Mouse (Mus musculus) neural tube, embryonic 11.5 days (tissue): ENCODE results near the gene Fam171a1. TPM values are rescaled to one million over a fixed set of nuclear protein-coding genes. Genes with fewer than 3 reads are reported as not detected.
"Not testable (repeated sequence)": the region's sequence is repeated elsewhere in the genome, so short reads cannot be mapped to it uniquely, and the experiment has no call there.

Experiments used
- ATAC-seq: fragments of 200-750 bp; cut with Nextera tagmentation; 2 replicates; pipeline ENCODE4 v1.8.0; 2017; ENCODE audit warnings: moderate number of reproducible peaks, mild to moderate bottlenecking, moderate TSS enrichment, moderate library complexity; ENCODE audit not compliant: insufficient read depth, low FRiP score, low TSS enrichment
- DNase-seq: peaks from one replicate; pipeline ENCODE4 v3.0.0-alpha.2; 2015; ENCODE audit warnings: low spot score
- H3K27ac ChIP-seq: fragments of 300-500 bp; sonication (generic); 2 replicates; pipeline ENCODE4 v1.5.1; 2014; ENCODE audit warnings: low read depth, mild to moderate bottlenecking, low read length
- H3K27me3 ChIP-seq: fragments of 300-500 bp; sonication (generic); 2 replicates; pipeline ENCODE4 v1.6.1; 2014; ENCODE audit warnings: mild to moderate bottlenecking, low read length, mixed read lengths; ENCODE audit not compliant: control insufficient read depth, insufficient read depth
- H3K36me3 ChIP-seq: fragments of 300-500 bp; sonication (generic); 2 replicates; pipeline ENCODE4 v1.6.1; 2014; ENCODE audit warnings: mild to moderate bottlenecking, low read length, moderate library complexity, mixed read lengths; ENCODE audit not compliant: control insufficient read depth, insufficient read depth
- H3K4me1 ChIP-seq: fragments of 300-500 bp; sonication (generic); 2 replicates; pipeline ENCODE4 v1.6.1; 2014; ENCODE audit warnings: low read length, mixed read lengths; ENCODE audit not compliant: control insufficient read depth, insufficient read depth
- H3K4me2 ChIP-seq: fragments of 300-500 bp; sonication (generic); 2 replicates; pipeline ENCODE4 v1.6.1; 2014; ENCODE audit warnings: low read depth, mild to moderate bottlenecking, moderate library complexity
- H3K4me3 ChIP-seq: fragments of 300-500 bp; sonication (generic); 2 replicates; pipeline ENCODE4 v1.5.1; 2014; ENCODE audit warnings: low read depth, low read length
- H3K9ac ChIP-seq: fragments of 300-500 bp; sonication (generic); 2 replicates; pipeline ENCODE4 v1.6.1; 2014; ENCODE audit warnings: mild to moderate bottlenecking, low read length
- H3K9me3 ChIP-seq: fragments of 300-500 bp; sonication (generic); 2 replicates; pipeline ENCODE4 v1.6.1; 2016; ENCODE audit warnings: low read length; ENCODE audit not compliant: control insufficient read depth
- WGBS: fragments of 180-500 bp; shearing (Covaris S2); extraction: QIAGEN DNeasy Blood & Tissue Kit; methylation state at CpG from one replicate; pipeline ENCODE4 v1.1.7; 2014; 5-methylcytosine and 5-hydroxymethylcytosine counted together
- polyA plus RNA-seq: library from polyadenylated mRNA; unstranded; fragments of >200 nt; fragmentation: Nextera tagmentation; extraction: Ambion mirVana; gene quantifications from 2 replicates; pipeline ENCODE4 v1.2.1, GENCODE M21; 2014

The Fam171a1 gene
- polyA plus RNA-seq, 1 experiment from 2014 or later = 52.4 TPM

- Histone ChIP-seq H3K4me3 (no peak overlapping the region), H3K27me3 (no peaks in the 10 kb centered on the region), H3K4me2 (no peak overlapping the region), H3K36me3 (no peaks in the 10 kb centered on the region; the same call in 1 of the 2 replicates), H3K4me1 (no peaks in the 10 kb centered on the region), H3K9ac (no peak overlapping the region), H3K9me3 (no peaks in the 10 kb centered on the region), H3K27ac (no peak overlapping the region)
- ATAC-seq = no peak
- WGBS = 83% methylated on average over 6 of the region's 6 CpGs
- DNase-seq = no peak
Measured at GRCm38 (mm10) chr2:3191149-3191548, 77.1 kb downstream of the Fam171a1 start.

DNA sequence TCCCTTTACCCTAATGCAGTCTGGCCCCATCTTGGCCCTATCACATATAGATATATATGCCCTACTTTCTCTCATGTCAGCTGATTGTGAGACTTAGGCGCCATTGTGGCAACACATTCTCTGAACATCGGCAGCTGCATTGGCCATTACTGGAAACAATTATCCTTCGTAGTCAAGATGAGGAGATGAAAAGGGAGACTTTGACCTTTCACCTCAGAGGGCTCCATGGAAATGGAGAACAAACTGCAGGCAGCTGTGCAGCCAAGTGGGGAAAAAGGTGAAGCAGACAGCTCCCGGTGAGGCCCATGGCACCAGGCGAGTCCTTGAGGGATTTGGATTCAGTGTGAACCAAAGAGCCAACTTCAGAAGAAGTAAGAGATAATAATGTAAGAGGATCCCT lies 81.5 kb downstream of the Fam171a1 start:
- Histone ChIP-seq H3K4me2 (no peak overlapping the region), H3K36me3 (no peaks in the 10 kb centered on the region), H3K9me3 (no peaks in the 10 kb centered on the region), H3K27me3 (no peaks in the 10 kb centered on the region), H3K27ac (no peak overlapping the region), H3K4me3 (no peak overlapping the region), H3K4me1 (no peaks in the 10 kb centered on the region), H3K9ac (no peak overlapping the region)
- DNase-seq (no peak), ATAC-seq (no peak)
- WGBS = 42% methylated on average over 5 of the region's 5 CpGs

GRCm38 (mm10) chr2:3200422-3200821 lies 86.4 kb downstream of the Fam171a1 start:
- WGBS = 95% methylated on average over 4 of the region's 4 CpGs
- DNase-seq (no peak), ATAC-seq (no peak)
- no peaks in the 10 kb centered on the region for H3K4me1 ChIP-seq
- no peaks in the 10 kb centered on the region for H3K36me3 ChIP-seq
- H3K4me2 ChIP-seq = no peak overlapping the region
- H3K9me3 ChIP-seq = no peaks in the 10 kb centered on the region
- no peak overlapping the region for H3K4me3 ChIP-seq
- H3K9ac ChIP-seq = no peak overlapping the region
- H3K27me3 ChIP-seq = no peaks in the 10 kb centered on the region
- no peak overlapping the region for H3K27ac ChIP-seq

DNA sequence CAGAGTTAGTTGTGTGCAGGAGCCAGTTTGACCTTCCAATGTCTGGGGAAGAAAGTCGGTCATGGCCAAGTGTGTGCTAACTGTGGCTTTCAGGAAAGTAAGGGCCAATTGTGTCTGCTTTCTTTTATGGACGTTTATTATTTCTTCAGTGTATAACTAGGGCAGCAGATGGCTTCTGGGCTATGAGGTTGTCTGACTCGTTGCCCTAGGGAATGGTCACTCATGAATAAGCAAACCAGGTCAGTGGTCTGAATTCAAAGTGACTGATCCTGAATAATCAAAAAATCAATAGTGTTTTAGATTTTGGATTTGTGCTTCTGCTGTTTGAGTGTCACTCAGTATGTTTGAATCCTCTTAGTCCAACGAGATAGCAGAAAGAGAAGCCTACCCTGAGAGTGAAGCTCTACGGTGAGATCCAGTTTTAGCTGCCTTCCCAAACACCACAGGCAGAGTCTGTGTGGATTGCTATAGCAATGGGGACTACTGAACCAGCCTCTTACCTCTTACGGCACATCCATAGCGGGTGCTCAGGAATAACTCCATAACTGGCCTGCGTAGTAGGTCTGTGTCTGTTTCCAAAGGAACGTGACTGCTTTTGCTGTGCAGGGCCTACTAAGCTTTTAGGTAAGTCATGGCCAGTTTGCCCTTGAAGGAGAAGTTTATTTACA lies 93.1 kb downstream of the Fam171a1 start:
- DNase-seq (no peak), ATAC-seq (no peak)
- H3K9me3 ChIP-seq = no peaks in the 10 kb centered on the region
- no peak overlapping the region for H3K4me2 ChIP-seq
- H3K4me3 ChIP-seq = no peak overlapping the region
- 85% methylated on average over 9 of the region's 9 CpGs for WGBS
- no peaks in the 10 kb centered on the region for H3K4me1 ChIP-seq
- no peak overlapping the region for H3K27ac ChIP-seq
- H3K27me3 ChIP-seq = no peaks in the 10 kb centered on the region
- H3K9ac ChIP-seq = no peak overlapping the region
- no peaks in the 10 kb centered on the region for H3K36me3 ChIP-seq

- DNase-seq (no peak), ATAC-seq (no peak)
- Histone ChIP-seq H3K4me2 (no peak overlapping the region), H3K4me3 (no peak overlapping the region), H3K27me3 (no peaks in the 10 kb centered on the region), H3K27ac (no peak overlapping the region), H3K4me1 (no peaks in the 10 kb centered on the region), H3K9ac (no peak overlapping the region), H3K36me3 (0 out of 2 replicates have a peak, but pooled peaks cover 2% of the 10 kb centered on the region), H3K9me3 (no peaks in the 10 kb centered on the region)
- 86% methylated on average over 3 of the region's 3 CpGs for WGBS
Measured at GRCm38 (mm10) chr2:3215480-3215879, 101.5 kb downstream of the Fam171a1 start.

- no peak overlapping the region for H3K4me2 ChIP-seq
- 92% methylated on average over 10 of the region's 10 CpGs for WGBS
- no peak overlapping the region for H3K27ac ChIP-seq
- no peaks in the 10 kb centered on the region for H3K9me3 ChIP-seq
- ATAC-seq (no peak), DNase-seq (no peak)
- H3K4me3 ChIP-seq = no peak overlapping the region
- H3K9ac ChIP-seq = no peak overlapping the region
- 0 out of 2 replicates have a peak, but pooled peaks cover 2% of the 10 kb centered on the region for H3K36me3 ChIP-seq
- no peaks in the 10 kb centered on the region for H3K27me3 ChIP-seq
- H3K4me1 ChIP-seq = no peaks in the 10 kb centered on the region
Measured at GRCm38 (mm10) chr2:3216617-3217016, 102.6 kb downstream of the Fam171a1 start.

DNA sequence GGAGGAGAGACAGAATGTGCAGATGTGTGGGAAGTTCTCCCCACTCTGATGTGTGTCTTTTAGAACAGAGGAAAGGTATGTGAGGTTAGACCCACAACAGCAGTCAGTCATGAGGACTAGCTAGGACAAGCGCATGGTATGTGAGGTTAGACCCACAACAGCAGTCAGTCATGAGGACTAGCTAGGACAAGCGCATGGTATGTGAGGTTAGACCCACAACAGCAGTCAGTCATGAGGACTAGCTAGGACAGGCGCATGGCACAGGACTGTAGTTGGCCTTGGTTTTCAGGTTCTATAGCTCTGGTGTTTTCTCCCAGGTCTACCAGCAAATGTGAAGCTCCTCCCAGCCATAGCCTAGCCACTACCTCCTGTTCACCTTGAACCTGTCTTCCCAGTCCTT lies 103.6 kb downstream of the Fam171a1 start:
- H3K36me3 ChIP-seq, H3K4me2 ChIP-seq, ATAC-seq, H3K9me3 ChIP-seq, H3K27me3 ChIP-seq, DNase-seq, H3K9ac ChIP-seq, H3K4me1 ChIP-seq, H3K27ac ChIP-seq, H3K4me3 ChIP-seq: not testable (repeated sequence)
- WGBS = 89% methylated on average over 3 of the region's 3 CpGs

GRCm38 (mm10) chr2:3218225-3218624 lies 104.2 kb downstream of the Fam171a1 start:
- no peak for DNase-seq
- H3K4me2 ChIP-seq = no peak overlapping the region
- no peak for ATAC-seq
- no peak overlapping the region for H3K9ac ChIP-seq
- 0 out of 2 replicates have a peak, but pooled peaks cover 2% of the 10 kb centered on the region for H3K36me3 ChIP-seq
- H3K27ac ChIP-seq = no peak overlapping the region
- no peaks in the 10 kb centered on the region for H3K4me1 ChIP-seq
- WGBS = 78% methylated on average over 6 of the region's 6 CpGs
- H3K27me3 ChIP-seq = no peaks in the 10 kb centered on the region
- no peaks in the 10 kb centered on the region for H3K9me3 ChIP-seq
- H3K4me3 ChIP-seq = no peak overlapping the region

GRCm38 (mm10) chr2:3228475-3228874 lies 114.5 kb downstream of the Fam171a1 start:
- Histone ChIP-seq H3K4me2 (no peak overlapping the region), H3K36me3 (peaks cover 3% of the 10 kb centered on the region; the same call in 1 of the 2 replicates), H3K9me3 (no peaks in the 10 kb centered on the region), H3K27ac (no peak overlapping the region), H3K4me1 (no peaks in the 10 kb centered on the region), H3K27me3 (no peaks in the 10 kb centered on the region), H3K4me3 (no peak overlapping the region), H3K9ac (no peak overlapping the region)
- WGBS = 74% methylated on average over 4 of the region's 4 CpGs
- ATAC-seq (peak; percentile 63; the same call in 1 of the 2 replicates), DNase-seq (peak; percentile 17)
